Mouse (Mus musculus) heart, postnatal 10 days (tissue): ENCODE results near the gene Tmem63a. TPM values are rescaled to one million over a fixed set of nuclear protein-coding genes. Genes with fewer than 3 reads are reported as not detected.

Source experiments
- DNase-seq, 2 experiments: peaks; one replicate each; pipeline ENCODE4 v3.0.0; 2021
- intact Hi-C: fragments of 180-260 bp; cut with DNase I; formaldehyde crosslinking; loops from one replicate; pipeline ENCODE4 v1.15.1; 2025
- total RNA-seq, 2 experiments: library from RNA; stranded (reverse); gene quantifications; 2 replicates each; pipeline ENCODE4 v1.2.3; 2021

The Tmem63a gene
- total RNA-seq, 2 experiments from 2014 or later, result 15.1 to 18.5 TPM

- no peak for DNase-seq
- intact Hi-C loops, result no loop called here
These were observed 59.5 kb downstream of the Tmem63a start for GRCm38 (mm10) chr1:181001621-181002020.

- DNase-seq, result no peak
- intact Hi-C loops, result no loop called here
These were observed 61.6 kb downstream of the Tmem63a start for GRCm38 (mm10) chr1:181003790-181004189.

- intact Hi-C loops, result no loop called here
- DNase-seq, result no peak
These were observed 63.2 kb downstream of the Tmem63a start for GRCm38 (mm10) chr1:181005331-181005730.

- DNase-seq, result no peak
- intact Hi-C loops, result no loop called here
These were observed 65.7 kb downstream of the Tmem63a start for GRCm38 (mm10) chr1:181007831-181008230.

- intact Hi-C loops, result no loop called here
- DNase-seq, result peak; percentile 35
These were observed 66.1 kb downstream of the Tmem63a start for GRCm38 (mm10) chr1:181008266-181008665.

GRCm38 (mm10) chr1:181009011-181009590, 67.0 kb downstream of the Tmem63a start:
- no peak for DNase-seq
- intact Hi-C loops, result no loop called here

- peak; percentile 82 to 83 for DNase-seq
- intact Hi-C loops, result no loop called here
These were observed 67.6 kb downstream of the Tmem63a start for GRCm38 (mm10) chr1:181009754-181010153.

- peak; percentile 11 to 28 for DNase-seq
- intact Hi-C loops, result no loop called here
These were observed 68.2 kb downstream of the Tmem63a start for GRCm38 (mm10) chr1:181010171-181010932.

- no peak for DNase-seq
- intact Hi-C loops, result no loop called here
These were observed 69.5 kb downstream of the Tmem63a start for GRCm38 (mm10) chr1:181011601-181012000.

GRCm38 (mm10) chr1:181012416-181012815, 70.3 kb downstream of the Tmem63a start:
- DNase-seq, result no peak
- intact Hi-C loops, result no loop called here

GRCm38 (mm10) chr1:181013446-181013845, 71.3 kb downstream of the Tmem63a start:
- intact Hi-C loops, result no loop called here
- no peak for DNase-seq

- intact Hi-C loops, result no loop called here
These were observed 72.8 kb downstream of the Tmem63a start for GRCm38 (mm10) chr1:181014731-181015500.

GRCm38 (mm10) chr1:181015558-181015957, 73.4 kb downstream of the Tmem63a start:
- intact Hi-C loops, result no loop called here

More at GRCm38 (mm10) chr1:181014731-181015500, 72.8 kb downstream of the Tmem63a start:
- DNase-seq, result peak; percentile 78 to 79

GRCm38 (mm10) chr1:181016045-181016444, 73.9 kb downstream of the Tmem63a start:
- DNase-seq, result no peak
- intact Hi-C loops, result no loop called here

More at GRCm38 (mm10) chr1:181015558-181015957, 73.4 kb downstream of the Tmem63a start:
- DNase-seq, result peak; percentile 87 to 88

- intact Hi-C loops, result no loop called here
These were observed 74.5 kb downstream of the Tmem63a start for GRCm38 (mm10) chr1:181016532-181017131.

GRCm38 (mm10) chr1:181017212-181017711, 75.1 kb downstream of the Tmem63a start:
- DNase-seq, result peak; percentile 81 to 85
- intact Hi-C loops, result no loop called here

More at GRCm38 (mm10) chr1:181016532-181017131, 74.5 kb downstream of the Tmem63a start:
- DNase-seq, result peak; percentile 84 to 85

- no peak for DNase-seq
- intact Hi-C loops, result no loop called here
These were observed 75.8 kb downstream of the Tmem63a start for GRCm38 (mm10) chr1:181017890-181018420.

GRCm38 (mm10) chr1:181020756-181021487, 78.8 kb downstream of the Tmem63a start, which contains the start of gene Ephx1:
TSS of gene Ephx1 (minus strand) at chr1:181020904.
- intact Hi-C loops, result no loop called here

GRCm38 (mm10) chr1:181021488-181021865, 79.3 kb downstream of the Tmem63a start:
- no peak for DNase-seq
- intact Hi-C loops, result no loop called here

More at GRCm38 (mm10) chr1:181020756-181021487, 78.8 kb downstream of the Tmem63a start, which contains the start of gene Ephx1:
- DNase-seq, result no peak
